Mouse (Mus musculus) left cerebral cortex, adult 11 months (tissue): ENCODE data around the gene Gm21972.

Experiments used
- DNase-seq: peaks from one replicate; pipeline ENCODE4 v3.0.0; 2022; ENCODE audit warnings: low spot score

The Gm21972 gene

DNA sequence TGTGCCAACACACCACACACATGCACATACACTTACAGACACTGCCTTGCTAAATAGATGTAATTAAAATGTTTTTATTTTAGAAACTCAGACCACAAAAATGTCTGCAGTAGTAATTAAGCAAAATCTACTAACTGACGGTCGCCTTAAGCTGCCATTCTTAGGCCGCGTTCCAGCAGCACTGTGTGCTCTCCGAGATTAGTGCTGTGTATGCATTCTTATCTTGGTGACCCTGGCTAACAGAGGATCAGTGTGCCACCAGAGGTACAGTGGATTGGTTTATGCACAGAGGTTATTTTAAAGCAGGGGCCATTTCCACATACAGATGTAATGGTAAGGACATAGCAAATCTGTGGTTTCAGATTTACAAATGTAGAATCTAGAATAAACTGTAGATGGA, 27.6 kb downstream of the Gm21972 start:
- no peak for DNase-seq

DNA sequence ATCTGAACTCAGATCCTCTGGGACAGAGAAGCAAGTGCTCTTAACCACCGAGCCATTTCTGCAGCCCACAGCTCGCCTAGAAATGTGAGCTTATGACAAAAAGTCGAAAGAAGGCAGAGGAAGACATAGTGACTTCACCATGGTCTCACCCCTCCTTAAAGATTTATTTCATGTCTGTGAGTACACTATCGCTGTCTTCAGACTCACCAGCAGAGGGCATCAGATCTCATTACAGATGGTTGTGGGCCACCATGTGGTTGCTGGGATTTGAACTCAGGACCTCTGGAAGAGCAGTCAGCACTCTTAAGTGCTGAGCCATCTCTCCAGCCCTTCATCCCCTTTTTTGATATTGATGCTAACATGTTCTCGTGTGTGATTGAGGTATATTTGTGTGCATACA, 41.2 kb downstream of the Gm21972 start:
- DNase-seq: no peak

DNA sequence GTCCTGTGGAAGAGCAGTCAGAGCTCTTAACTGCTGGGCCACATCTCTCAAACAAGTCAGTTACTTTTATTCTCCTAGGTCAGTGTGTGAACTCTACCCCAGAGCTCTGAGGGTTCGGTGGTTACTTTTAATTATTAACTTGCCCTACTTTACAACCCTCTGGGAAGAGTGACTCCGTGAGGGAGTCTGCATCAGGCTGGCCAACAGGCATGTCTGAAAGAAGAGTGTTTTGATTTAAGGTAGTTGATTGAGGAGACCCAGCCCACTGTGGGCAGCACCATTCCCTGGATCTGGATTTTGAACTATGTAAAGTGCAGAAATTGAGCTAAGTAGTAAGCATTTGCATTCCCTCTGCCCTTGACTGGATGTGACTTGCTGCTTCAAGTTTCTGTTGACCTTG, 42.6 kb downstream of the Gm21972 start:
- no peak for DNase-seq

DNA sequence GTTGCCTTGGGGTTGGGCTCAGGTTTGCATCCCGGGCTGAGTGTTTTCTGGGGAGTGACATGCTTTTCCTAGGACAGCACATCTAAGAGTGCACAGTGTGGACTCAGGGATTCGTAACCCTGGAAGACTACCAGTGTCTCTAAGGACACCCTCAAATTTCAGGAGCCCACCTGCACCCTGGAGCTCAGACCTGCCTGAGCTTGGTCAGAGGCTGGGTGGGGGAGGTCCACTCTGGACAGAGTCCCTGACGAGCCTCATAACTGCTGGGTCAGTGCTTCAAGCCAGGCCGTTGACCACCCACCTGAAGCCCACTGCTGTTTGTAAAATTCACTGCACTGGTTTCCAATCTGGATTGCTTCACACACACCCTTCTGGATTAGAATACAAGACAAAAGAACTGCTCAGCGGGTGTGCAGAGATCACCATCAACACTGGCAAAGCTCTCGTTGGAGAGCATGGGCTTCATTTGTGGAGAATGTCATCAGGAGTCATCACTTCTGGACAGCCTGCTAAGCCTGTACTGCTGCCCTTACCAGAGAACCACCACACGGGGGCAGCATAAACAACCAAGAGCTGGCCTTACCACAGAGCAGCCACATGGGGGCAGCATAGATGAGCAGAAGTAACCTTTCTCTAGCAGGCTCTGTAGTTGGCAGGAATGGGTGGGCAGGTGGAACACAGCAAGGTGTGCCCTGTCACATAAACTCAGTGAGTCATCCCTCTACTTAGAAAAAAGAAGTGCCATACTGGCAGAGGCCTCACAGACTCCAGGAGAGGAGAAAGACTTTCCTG, 45.2 kb downstream of the Gm21972 start:
- DNase-seq: peak; percentile 67

DNA sequence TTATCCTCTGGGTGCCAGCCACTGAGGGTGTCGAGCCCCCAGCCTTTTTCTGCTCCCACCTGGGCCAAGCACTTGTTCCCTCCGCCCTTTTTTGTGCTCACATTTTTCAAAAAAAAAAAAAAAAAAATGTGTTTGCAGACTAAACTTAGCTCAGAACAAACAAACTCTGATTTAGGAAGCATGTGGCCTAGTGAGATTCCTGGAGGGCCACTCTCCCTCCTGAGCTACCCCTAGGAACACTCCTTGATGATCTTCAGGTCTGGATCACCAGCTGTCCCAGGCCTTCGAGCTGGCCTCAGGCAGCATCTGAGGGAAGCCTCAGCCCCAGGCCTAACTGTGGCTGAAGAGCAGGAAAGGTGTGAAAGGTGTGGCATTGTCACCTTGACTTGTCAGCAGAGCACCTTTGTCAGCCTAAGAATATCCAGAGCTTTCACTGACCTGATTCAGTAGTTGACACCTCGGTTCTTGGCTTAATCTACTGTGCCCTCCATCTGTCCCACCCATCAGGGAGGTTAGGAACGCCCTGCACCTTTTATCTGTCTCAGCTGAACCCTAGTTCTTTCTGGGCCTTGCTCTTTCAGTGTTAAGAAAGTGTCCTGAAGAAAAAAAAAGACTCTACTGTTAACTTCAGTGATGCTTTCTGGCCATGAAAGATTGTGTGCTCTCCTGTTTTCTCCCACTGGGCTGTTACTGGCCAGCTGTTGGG, 48.7 kb downstream of the Gm21972 start:
- DNase-seq: no peak

DNA sequence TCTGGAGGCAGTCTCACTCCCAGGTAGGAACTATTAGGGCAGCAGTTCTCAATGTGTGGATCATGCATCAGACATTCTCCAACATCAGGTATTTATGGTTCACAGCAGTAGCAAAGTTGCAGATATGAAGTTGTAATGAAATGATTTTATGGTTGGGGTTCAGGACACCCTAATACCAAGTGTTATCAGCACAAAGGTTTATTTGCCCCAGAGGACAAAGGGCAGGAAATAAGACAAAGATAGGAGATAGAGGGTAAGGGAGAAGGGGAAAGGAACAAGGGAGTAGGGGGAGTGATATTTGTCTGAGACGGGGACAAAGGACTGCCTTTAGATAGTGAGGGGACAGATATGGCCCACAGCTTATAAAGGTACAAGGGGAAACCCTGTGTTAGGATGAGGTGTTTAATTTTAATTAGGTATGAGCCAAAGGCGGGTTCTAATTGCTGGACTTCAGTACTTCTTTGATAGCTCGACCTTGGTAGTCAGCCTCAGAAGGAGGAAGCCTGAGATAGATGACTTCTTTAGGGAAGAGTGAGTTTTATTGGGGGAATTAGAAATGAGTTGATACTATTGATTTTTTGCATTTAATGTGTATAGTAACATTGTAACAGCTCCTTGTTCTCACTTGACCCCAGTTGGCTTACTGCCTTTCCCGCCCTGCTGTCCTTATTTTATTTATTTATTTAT, 50.3 kb downstream of the Gm21972 start:
- DNase-seq: no peak

DNA sequence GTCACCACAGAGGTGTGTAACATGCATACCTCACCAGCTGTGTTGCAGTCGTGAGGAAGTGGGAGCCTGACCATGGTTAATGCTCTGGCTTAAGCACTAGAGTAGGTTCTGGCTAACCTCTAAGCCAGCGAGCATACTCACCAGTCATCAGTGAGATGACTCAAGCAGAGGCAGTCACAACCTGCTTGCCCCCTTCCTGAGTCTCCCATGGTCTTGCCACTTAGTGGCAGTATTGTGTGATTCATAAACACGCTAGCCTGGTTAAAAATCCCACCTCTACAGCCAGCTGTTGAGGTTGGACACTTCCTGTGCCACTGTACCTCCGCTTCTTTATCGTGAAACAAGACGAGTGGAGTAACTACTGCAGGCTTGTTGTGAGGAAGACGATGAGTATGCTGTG, 53.3 kb downstream of the Gm21972 start:
- no peak for DNase-seq

DNA sequence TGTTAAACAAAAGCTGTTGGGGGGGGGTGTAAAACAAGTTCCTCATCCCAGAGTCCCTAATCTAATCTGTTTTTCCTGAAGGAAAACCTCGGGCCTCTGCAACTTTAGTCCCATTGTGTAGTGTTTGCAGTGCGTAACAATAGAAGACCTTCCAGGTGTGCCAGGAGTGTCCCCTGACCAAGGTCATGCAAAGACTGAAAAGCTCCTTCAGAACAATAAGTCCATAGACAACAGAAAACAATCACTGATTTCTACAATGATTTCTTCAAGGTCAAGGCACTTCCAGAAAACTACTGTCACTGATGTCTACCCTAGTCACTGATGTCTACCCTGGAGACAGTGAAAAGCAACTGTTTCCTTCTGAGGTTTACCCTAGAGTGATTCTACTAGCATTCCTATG, 54.4 kb downstream of the Gm21972 start:
- no peak for DNase-seq

DNA sequence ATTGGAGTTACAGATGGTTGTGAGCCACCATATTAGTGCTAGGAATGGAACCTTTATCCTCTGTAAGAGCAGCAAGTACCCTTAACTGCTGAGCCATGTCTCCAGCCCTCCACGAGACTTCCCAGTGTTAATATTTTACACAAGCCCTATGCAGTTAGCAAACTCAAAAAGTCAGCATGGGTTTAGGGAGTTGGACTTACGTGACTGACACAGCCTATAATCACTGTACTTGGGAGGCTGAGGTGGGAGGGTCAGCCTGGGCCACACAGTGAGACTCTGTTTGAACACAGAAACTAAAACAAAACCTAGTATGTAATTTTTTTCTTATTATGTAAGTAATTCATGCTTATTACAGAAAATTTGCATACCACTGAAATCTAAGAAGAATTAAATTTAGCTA, 54.8 kb downstream of the Gm21972 start:
- DNase-seq: no peak

DNA sequence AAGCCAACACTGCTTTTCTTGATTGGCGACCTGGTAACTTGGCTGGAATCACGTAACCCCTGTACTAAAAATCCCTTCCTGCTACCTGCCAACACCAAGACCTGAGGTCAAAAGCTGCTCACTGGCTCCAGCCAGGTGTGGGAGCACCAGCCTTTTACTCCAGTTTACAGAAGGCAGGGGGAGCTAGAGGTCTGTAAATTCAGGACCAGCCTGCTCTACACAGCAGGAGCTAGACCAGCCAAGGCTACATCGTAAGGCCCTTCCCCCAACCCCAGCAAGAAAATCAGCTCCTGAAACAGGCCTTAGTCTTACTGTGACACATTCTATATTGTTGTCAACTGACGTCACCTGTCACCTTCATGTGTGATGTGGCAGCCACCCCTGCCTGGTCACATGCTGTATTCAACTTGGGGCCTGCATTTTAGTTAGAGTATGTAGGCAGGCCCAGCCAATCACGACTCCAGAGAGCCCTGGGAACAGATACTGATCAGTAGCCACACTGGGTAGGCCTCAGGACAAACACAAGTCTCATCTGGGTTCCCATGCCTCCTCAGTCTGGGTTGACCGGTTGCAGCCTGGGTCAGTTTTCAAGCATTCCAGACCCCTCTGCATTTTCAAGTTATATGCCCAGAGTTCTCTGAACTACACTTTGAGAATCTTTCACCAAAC, 55.7 kb downstream of the Gm21972 start:
- no peak for DNase-seq

DNA sequence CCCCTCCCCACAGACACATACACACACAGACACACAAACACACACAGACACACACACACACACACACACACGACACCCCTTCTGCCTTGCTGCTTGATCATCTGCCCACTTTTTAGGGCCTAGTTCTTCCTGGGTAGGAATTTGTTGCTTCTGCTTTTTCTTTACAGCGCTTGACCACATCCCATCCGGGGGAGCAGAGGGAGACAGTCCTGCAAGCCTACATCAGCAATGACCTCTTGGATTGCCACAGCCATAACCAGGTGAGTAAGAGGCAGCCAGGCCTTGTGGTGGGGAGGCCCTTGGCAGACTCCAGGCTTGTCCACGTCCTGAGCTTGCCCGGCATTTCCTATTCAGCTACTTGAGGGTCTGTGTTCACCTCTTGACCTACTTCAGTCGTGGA, 57.4 kb downstream of the Gm21972 start:
- DNase-seq: no peak

DNA sequence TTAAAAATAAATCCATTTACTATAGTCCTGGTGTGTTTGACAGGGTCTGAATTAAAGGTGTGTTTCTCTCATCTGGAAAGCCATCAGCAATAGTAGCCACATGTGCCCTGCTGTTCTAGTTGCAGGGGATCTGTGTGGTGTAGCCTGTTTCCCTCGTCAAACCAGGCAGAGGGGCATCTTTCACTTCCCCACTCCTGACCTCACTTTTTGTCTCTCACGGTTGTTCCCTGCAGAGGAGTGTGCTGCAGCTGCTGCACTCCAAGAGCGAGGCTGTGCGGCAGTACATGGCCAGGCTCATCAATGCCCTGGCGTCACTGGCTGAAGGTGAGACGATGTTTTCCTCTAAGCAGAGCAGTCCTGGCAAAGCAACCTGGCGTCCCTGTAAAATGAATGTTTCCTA, 60.6 kb downstream of the Gm21972 start:
- DNase-seq: no peak

DNA sequence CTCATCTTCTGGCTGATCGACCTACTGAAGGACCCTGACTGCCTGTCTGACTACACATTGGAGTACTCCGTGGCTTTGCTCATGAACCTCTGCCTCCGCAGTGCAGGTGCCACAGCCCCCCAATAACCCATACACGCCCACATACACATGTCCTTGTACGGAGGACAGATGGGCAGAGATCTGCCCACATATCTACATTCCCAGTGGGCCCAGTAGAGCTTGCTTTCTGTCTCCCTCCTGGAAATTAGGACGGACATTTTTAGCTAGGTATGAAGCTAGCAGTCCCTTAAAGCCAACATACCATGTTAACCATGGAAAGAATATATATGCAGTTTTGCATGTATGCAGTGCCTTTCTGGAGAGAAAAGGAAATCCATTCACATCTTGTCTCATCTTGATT, 64.8 kb downstream of the Gm21972 start:
- DNase-seq: no peak

DNA sequence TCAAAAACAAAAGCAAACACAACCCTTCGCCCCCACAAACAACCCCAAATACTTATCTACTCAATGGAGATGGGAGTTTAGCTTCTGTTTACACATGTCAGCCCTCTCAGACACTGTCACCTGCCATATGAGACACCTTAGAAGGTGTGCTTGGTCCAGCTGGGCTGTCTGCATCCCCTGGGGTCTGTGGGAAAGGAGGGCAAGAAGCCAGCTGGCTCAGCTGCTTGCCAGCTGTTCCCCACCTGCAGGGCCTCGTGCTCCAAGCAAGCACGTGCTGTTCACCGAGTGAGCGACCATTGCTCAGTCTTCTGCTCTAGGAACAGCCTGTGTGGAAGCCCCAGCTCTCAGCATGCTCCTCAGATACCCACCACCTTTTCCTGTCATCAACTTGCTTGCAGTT, 65.6 kb downstream of the Gm21972 start:
- DNase-seq: no peak

DNA sequence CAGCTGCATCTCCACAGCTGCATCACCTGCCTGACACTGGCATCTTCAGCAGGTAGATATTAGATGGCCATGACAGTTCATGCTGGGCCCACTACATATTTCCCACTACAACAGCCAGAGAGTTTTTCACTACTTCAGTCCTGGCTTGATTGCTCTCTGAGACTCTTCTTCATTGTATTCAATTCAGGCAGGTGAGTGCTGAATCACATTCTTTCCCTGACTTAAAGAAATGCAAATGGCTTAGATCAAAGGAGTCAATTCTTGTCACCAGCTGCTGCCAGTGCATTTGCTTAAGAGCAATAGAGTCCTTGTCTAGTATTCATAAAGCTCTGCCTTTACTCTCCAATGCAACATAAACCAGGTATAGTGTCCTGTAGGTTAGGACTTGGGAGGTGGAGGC, 67.9 kb downstream of the Gm21972 start:
- no peak for DNase-seq

DNA sequence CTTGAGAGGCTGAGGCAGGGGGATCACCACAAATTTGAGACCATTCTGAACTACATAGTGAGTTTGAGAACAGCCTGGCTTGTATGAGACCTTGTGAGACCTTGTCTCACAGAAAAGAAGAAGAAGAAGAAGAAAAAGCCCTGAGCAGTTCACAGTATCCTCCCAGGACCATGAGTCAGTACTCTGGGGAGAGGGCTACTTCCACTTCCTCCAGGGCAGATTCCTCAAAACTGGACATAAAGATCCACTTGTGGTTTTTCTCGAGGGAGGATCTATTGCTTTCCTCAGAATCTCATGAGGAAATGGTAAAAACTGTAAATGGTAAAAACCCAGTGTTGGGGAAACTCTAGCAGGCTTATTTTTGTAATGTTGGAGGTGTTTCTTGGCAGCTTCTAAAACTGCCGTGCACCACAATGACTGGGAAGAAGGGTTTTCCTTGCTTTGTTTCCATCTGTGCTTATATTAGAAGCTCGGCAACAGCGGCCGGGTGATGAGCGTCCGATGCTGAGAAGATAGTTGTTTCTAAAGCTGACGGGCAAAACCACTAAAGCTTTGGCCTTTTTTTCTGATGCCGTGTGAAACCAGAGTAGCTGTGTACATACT, 69.3 kb downstream of the Gm21972 start:
- DNase-seq: no peak

DNA sequence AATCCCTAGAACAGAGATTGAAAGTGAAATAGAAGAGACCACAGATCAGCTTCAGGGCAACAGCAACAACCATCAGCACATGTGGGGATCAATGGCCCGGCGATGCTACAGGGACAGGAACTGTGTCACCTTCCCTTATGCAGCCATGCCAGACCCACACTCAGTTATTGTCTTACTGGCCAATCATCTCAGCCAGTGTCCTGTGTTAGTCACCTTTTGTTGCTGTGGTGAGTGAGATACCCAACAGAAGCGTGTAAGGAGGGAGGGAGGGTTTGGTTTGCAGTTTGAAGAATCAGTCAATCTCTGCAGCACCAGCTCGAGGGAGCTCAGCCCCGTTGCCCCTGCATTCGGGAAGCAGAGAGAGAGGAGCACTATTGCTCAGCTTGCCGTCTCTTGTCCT, 77.2 kb downstream of the Gm21972 start:
- no peak for DNase-seq

DNA sequence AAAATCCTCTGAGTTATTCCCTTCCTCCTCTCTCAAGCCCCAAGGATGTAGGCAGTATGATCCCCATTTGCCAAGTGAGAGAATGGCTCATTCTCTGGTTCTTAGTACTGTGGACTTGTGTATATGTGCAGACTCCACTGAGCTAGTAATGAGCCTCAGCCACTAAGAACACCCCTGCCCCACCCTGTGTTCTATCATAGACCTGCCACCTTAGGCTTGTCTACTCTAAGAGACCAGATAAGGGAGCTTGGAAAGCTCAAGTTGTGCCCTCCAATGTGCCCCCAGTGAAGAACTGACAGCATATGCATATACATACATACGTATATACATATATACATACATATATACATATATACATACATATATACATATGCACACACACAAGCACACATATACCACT, 78.1 kb downstream of the Gm21972 start:
- no peak for DNase-seq
